Mouse (Mus musculus) cerebellum, postnatal 4 days (tissue): ENCODE measurements around the gene Fam71d.

Source experiments
- DNase-seq, 2 experiments: peaks; one replicate each; pipeline ENCODE4 v3.0.0; 2022; ENCODE audit warnings: low spot score in 2 of 2, mixed read lengths in 1 of 2

Gene Fam71d

DNA sequence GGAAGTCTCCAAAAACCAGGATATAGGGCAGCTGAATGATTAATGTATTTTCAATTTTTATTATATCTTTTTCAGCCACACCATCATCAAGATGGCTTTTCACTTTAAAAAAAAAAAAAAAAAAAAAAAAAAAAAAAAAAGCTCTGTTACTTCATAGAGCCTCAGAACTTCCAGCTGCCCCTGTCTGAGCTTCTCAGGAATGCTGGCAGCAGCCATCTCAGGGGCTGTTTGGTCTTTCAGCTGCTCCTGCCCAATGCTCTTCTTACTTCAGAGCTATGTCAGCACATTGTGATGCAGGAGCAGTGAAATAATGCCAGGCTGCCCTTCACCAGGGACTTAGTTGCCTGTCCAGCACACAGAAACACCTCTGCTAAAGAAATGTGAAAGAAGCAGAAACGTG, at the start of gene Fam71d:
Gene Fam71d, plus strand, starts transcription at position 211 of the 400 bp plus-strand sequence.
- DNase-seq = no peak

- DNase-seq = no peak
These were observed 47.6 kb upstream of the Fam71d start for GRCm38 (mm10) chr12:78643691-78644090.

DNA sequence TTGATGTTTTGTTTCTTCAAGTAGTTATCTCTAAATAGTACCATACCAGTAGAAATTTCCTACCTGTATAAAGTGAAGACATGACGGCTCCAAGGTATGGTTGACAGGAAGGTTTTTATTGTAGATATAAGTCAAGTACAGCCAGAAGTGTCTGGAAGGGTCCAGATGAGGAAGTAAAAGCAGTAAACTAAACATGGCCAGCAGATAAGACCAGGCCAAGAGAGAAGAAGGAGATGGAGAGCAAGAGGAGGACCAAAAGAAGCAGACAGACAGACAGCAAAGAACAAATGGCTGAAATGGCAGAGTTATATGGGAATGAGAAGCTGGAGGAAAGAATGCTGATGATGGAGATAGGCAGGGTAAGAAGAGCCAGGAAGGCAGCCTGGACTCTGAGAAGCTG, 46.1 kb upstream of the Fam71d start:
- no peak for DNase-seq

- DNase-seq = no peak
These were observed 31.5 kb upstream of the Fam71d start for GRCm38 (mm10) chr12:78659718-78660304.

DNA sequence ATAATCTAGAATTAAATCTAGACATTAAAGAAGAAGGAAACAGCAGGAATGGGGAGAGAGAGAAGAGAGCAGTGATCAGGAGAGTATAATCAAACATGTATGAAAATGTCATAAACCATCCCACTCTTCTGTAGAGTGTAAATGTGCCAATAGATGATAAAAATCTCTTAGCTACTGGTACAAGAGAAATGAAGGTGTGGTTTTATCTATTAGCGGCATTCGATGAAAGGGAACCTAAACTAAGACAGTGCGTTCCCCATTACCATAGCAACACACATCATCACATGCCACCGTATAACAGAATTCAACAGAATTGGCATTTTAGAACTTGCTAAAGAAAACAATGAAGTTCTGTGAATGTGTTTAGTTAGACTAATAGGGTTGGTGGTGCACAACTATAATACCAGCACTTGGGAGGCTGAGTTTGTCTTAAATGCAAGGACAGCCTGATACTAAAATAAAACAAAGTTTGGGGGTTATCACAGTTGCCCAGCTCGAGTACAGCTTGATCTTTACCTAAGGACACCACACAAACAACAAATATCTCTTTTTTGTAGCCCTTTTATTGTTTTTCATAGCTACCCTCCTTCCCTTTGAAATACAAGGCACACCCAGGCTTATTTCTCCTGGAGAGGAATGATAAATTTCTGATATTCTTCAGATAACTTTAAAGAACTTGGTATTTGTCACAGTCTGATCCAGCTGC, 13.1 kb upstream of the Fam71d start:
- DNase-seq = no peak

DNA sequence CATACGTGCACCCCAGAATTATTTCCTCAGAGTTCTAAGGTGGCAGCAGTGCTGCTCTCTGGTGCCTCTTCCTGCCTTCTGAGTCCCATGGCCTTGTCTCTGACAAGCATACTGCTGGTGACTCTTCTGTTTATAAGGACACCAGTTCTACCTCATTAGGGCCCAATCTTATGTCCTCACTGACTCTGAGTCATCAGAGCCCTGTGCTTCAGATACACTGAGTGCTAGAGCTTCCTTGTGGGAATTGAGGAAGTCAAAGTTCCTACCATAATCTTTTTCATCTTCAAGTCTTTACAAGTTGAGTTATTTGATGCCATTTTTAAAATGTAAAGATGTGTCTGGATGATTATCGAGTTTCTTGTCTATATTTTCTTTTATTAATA, 12.5 kb upstream of the Fam71d start:
- DNase-seq = no peak

GRCm38 (mm10) chr12:78681048-78681447, 10.3 kb upstream of the Fam71d start:
- no peak for DNase-seq

DNA sequence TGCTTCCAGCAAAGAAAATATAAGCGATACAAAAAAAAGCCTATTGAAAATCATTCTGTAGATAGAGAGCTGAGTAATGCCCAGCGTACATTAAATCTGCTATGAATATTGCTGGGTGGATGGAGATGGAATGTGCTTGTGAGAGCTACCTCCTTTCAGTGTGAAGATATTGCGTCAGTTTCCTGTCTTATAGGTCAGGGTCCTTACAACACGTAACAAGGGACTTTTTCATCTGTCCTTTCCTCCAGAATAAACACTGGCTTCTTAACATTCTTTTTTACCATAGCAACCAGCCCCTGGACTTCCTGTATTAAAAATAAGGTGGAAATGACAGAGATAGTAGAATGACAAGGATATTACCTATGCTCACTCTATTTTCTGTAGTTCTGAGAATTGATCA, 9.1 kb upstream of the Fam71d start:
- no peak for DNase-seq

DNA sequence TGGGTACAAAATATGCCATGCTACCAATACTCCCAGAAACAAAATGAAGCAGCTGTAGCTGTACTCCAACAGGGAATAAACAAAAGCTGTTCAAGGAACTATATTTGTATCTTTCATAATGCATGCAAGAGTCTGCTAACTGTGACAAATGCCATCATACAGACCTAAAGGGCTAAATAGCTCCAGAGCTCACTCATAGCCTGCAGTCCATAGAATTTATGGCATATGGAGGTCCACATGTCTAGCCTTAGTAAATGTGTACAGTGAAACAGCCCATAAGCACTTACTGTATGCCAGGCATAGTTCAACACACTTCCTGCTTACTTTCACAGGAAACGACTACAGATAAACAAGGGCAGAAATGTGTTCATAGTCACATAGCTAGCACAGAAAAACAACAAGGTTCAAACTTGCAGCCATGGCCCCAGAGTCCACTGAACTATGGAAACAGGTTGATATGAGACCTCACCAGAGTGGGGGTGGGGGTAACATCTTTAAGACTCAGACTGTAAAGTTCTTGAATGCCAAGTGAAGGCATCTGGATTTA, 5.6 kb upstream of the Fam71d start:
- DNase-seq = no peak

DNA sequence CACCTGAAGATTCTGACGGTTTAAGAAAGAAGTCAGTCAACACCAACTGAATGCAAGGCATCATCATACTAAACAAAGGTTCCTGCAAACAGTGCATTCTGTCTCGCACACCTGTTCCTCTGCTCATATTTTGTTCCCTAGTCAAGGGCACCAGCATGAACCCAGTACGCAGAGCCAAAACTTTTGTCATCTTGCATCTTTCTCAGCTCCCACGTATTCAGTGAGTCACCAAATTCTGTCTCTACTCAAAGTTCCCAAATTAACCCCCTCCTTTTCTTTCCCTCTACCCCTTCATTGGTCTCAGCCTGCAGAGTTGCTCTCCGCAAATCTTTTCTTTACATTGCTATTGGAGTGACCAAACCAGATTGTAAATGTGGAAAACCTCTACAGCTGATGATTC, 2.5 kb upstream of the Fam71d start:
- no peak for DNase-seq

- DNase-seq = no peak
These were observed 1.9 kb downstream of the Fam71d start for GRCm38 (mm10) chr12:78693281-78693680.

DNA sequence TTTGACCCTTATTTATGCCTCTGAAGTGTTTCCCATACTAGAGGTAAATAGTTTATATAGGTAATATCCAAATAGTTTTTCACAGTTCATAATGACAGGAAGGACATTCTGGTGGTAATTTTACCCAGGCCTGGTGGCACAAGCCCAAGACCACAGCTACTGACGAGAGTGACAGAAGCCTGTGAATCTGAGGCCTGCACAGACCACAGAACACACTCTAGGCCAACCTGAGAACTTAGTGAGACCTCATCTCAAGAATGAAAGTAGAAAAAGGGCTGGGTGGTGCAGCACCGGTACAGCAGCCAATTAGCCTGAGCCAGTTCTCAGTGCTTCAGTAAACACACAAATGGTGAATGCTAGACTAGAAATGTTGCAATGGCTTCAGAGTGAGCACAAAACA, 26.4 kb downstream of the Fam71d start:
- no peak for DNase-seq

DNA sequence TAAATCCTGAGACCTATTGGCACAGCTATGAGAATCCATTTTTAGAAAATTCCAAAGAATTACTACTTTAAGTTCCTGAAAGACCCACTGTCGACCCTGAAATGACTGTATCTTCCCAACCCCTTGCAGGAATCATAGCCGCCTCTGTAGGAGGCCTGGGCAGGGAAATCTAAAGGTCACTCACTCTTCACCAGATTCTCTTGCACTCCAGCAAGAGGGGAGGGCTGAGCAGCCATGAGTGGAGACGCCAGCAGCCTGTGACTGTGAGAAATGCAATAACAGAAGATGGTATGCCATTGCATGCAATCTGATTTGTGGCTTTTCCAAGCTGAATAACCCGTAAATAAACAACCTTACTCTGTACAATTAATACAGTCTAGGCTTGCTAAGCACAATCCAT, 36.4 kb downstream of the Fam71d start:
- DNase-seq = no peak

DNA sequence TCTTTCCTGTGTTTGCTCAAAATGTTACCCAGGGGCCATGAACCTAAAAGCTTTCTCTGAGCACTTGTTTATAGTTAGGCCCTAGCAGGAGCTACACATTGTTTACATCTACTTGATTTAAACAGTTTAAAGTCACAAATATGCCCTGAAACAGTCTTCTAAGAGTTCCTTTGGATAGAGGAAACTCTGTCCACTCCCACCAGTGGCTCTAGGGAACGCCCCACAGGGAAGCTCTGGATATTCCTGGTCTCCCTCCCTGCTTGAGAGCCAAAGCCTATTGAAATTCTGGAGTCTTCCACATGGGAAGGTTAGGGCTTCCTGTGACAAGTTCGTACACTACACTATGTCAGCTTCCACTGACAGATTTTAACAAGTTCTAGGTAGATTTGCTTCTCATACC, 48.3 kb downstream of the Fam71d start:
- DNase-seq = no peak

DNA sequence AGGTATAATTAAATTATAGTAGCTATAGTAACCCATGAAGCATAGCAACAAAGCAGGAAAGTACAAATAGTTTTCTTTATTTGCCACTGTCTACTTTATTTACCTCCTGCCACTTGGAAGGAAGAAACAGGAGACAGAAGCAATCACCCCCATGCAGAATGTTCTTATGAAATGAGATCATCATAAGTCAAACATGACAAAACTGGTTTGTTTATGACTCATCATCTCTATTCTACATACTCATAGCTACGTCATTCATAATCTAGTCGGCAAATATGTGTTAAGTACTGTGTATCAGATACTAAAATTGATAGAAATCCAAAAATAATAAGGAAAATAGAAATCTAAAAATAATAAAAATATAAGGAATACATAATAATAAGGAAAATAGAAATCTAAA, 49.0 kb downstream of the Fam71d start:
- DNase-seq = no peak

DNA sequence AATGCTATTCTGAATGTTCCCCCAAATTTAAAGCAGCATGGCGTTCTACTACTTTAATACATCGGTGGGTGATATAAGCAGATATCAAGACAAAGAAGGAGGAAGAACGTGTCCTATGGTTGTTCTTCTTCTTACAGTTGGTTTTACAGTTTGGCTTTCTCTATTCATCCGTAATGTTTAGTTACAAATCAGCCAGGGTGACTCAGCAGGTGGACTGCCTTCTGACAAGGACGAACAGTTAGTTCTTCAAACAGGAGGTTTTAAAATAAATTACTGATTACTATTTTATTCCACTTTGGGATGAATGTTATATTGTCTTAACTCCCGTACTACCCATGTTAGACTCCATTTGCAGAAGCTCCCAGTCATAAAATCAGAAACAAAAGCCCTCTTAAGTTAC, 54.9 kb downstream of the Fam71d start:
- DNase-seq = no peak

- no peak for DNase-seq
These were observed 56.1 kb downstream of the Fam71d start for GRCm38 (mm10) chr12:78747406-78747805.

DNA sequence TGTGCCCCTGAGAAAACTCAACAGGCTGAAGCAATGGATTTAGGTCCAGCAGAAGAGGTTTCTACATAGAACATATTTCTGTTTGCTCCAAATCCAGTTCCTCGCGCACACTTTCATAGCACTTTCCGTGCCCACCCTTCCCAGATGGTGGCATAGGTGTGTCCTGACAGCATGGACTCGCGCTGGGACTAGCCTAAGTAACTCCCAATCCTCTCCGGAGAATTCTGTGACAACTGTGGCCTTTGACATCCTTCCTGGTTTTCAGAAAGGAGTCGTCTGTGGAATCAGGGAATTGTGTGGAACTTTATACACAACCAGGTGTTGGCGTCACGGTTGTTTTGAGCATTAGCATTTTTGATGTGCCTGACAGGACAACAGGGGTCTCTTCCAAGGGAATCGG, 56.8 kb downstream of the Fam71d start:
- DNase-seq = no peak

- DNase-seq = peak; percentile 89 to 94
These were observed 57.4 kb downstream of the Fam71d start, which contains the start of gene Mpp5 for GRCm38 (mm10) chr12:78748557-78749377. TSS of gene Mpp5 (plus strand) at chr12:78748907.

DNA sequence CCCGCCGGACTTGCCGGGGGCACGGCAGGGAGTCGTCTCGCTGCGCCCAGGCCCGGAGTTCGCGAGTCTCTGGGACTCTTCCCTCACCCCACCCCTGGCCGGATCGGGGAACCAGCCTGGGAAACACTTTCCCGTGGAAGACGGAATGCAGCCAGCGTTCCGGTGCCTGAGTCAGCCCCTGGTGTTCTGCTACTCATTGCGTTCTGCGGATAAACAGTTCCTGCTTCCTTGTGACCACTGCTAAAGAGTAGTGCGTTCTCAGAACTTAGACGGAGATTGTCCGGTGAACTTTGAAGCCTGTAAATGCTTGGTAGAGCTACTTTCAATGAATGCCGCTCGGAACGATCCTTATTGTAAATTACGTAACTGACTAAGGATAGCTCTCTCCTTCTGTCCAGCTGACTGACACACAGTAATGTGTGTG, 58.1 kb downstream of the Fam71d start:
- DNase-seq = peak; percentile 22 to 34

- no peak for DNase-seq
These were observed 70.6 kb downstream of the Fam71d start for GRCm38 (mm10) chr12:78761979-78762378.

- no peak for DNase-seq
These were observed 77.8 kb downstream of the Fam71d start for GRCm38 (mm10) chr12:78769031-78769713.
